Mouse (Mus musculus) lung, adult 18-20 months (tissue): ENCODE measurements around the gene Gm13290.
"Not testable (repeated sequence)": the region's sequence is repeated elsewhere in the genome, so short reads cannot be mapped to it uniquely, and the experiment has no call there.

ENCODE experiments used
- DNase-seq, 2 experiments: peaks; one replicate each; pipeline ENCODE4 v3.0.0; 2022; ENCODE audit warnings: mixed read lengths in 2 of 2

Gene Gm13290

DNA sequence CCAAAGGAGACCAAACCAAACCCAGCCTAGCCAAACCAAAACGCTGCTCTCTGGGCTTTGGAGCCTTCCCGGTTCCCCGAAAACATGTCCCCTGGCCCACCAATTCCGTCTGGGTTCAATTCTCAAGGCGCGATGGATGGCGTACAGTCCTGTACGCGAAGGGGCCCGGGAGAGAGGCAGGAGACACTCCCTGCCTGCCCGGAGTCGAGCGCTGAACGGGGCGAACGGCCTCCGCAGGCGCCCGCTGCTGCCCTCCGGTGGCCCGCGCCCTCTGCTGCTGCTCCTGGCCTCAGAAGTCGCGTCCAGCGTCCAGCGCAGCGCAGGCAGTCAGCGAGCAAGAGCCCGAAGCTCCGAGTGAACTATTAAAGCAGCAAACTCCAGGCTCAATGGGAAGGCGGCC is 8.7 kb downstream of the Gm13290 start:
- peak; percentile 23 to 24 for DNase-seq

DNA sequence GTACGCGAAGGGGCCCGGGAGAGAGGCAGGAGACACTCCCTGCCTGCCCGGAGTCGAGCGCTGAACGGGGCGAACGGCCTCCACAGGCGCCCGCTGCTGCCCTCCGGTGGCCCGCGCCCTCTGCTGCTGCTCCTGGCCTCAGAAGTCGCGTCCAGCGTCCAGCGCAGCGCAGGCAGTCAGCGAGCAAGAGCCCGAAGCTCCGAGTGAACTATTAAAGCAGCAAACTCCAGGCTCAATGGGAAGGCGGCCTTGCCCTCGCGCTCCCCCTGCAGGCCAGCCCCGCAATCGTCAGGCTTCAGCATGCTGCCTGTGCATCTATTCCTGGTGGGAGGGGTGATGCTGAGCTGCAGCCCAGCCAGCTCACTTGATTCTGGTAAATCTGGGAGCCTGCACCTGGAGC is 11.8 kb downstream of the Gm13290 start, which contains the start of gene Gm13276:
Gene Gm13276, plus strand, starts transcription at position 301 of the 400 bp plus-strand sequence.
- not testable (repeated sequence) for DNase-seq

DNA sequence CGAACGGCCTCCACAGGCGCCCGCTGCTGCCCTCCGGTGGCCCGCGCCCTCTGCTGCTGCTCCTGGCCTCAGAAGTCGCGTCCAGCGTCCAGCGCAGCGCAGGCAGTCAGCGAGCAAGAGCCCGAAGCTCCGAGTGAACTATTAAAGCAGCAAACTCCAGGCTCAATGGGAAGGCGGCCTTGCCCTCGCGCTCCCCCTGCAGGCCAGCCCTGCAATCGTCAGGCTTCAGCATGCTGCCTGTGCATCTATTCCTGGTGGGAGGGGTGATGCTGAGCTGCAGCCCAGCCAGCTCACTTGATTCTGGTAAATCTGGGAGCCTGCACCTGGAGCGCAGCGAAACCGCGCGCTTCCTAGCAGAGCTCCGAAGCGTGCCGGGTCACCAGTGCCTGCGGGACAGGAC is 14.8 kb downstream of the Gm13290 start, which contains the start of gene Gm13277:
Gene Gm13277, plus strand, starts transcription at position 231 of the 400 bp plus-strand sequence.
- peak; percentile 78 to 79 for DNase-seq

DNA sequence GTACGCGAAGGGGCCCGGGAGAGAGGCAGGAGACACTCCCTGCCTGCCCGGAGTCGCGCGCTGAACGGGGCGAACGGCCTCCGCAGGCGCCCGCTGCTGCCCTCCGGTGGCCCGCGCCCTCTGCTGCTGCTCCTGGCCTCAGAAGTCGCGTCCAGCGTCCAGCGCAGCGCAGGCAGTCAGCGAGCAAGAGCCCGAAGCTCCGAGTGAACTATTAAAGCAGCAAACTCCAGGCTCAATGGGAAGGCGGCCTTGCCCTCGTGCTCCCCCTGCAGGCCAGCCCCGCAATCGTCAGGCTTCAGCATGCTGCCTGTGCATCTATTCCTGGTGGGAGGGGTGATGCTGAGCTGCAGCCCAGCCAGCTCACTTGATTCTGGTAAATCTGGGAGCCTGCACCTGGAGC is 17.6 kb downstream of the Gm13290 start, which contains the start of gene Gm13278:
Gene Gm13278, plus strand, starts transcription at position 301 of the 400 bp plus-strand sequence.
- not testable (repeated sequence) for DNase-seq

DNA sequence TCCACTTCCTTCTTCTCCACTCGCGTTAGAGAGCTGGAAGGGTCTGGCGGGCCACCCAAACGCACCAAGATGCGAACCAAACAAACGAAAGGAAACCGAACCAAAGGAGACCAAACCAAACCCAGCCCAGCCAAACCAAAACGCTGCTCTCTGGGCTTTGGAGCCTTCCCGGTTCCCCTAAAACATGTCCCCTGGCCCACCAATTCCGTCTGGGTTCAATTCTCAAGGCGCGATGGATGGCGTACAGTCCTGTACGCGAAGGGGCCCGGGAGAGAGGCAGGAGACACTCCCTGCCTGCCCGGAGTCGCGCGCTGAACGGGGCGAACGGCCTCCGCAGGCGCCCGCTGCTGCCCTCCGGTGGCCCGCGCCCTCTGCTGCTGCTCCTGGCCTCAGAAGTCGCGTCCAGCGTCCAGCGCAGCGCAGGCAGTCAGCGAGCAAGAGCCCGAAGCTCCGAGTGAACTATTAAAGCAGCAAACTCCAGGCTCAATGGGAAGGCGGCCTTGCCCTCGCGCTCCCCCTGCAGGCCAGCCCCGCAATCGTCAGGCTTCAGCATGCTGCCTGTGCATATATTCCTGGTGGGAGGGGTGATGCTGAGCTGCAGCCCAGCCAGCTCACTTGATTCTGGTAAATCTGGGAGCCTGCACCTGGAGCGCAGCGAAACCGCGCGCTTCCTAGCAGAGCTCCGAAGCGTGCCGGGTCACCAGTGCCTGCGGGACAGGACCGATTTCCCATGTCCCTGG is 20.5 kb downstream of the Gm13290 start, which contains the start of gene Gm13275:
Gene Gm13275, plus strand, starts transcription at position 552 of the 740 bp plus-strand sequence.
- peak; percentile 60 to 71 for DNase-seq

DNA sequence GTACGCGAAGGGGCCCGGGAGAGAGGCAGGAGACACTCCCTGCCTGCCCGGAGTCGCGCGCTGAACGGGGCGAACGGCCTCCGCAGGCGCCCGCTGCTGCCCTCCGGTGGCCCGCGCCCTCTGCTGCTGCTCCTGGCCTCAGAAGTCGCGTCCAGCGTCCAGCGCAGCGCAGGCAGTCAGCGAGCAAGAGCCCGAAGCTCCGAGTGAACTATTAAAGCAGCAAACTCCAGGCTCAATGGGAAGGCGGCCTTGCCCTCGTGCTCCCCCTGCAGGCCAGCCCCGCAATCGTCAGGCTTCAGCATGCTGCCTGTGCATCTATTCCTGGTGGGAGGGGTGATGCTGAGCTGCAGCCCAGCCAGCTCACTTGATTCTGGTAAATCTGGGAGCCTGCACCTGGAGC is 23.5 kb downstream of the Gm13290 start, which contains the start of gene Gm13279:
Gene Gm13279, plus strand, starts transcription at position 301 of the 400 bp plus-strand sequence.
- not testable (repeated sequence) for DNase-seq

DNA sequence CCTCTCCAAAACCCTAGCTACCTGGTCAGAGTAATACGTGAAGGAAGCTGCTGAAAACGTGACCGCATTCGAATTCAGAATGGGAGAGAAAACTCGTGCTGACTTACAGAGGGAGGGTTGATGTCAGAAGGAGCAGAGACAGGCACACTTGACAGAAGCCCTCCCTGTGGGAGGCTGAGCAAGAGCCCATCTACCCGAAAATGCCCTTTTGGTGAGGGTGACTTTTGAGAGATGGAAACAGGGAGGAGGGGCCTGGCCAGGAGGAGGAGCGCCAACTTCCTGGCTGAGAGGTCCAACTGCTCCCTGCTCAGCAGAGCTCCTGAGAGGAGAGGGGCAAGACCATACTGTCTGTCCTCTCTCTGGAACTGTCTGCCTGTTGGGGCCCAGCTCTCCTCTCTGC is 25.7 kb downstream of the Gm13290 start, which contains the start of gene Gm13285:
Gene Gm13285, plus strand, starts transcription at position 301 of the 400 bp plus-strand sequence.
- not testable (repeated sequence) for DNase-seq

DNA sequence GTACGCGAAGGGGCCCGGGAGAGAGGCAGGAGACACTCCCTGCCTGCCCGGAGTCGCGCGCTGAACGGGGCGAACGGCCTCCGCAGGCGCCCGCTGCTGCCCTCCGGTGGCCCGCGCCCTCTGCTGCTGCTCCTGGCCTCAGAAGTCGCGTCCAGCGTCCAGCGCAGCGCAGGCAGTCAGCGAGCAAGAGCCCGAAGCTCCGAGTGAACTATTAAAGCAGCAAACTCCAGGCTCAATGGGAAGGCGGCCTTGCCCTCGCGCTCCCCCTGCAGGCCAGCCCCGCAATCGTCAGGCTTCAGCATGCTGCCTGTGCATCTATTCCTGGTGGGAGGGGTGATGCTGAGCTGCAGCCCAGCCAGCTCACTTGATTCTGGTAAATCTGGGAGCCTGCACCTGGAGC is 29.3 kb downstream of the Gm13290 start, which contains the start of gene Gm13287:
Gene Gm13287, plus strand, starts transcription at position 301 of the 400 bp plus-strand sequence.
- not testable (repeated sequence) for DNase-seq

DNA sequence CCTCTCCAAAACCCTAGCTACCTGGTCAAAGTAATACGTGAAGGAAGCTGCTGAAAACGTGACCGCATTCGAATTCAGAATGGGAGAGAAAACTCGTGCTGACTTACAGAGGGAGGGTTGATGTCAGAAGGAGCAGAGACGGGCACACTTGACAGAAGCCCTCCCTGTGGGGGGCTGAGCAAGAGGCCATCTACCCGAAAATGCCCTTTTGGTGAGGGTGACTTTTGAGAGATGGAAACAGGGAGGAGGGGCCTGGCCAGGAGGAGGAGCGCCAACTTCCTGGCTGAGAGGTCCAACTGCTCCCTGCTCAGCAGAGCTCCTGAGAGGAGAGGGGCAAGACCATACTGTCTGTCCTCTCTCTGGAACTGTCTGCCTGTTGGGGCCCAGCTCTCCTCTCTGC is 31.6 kb downstream of the Gm13290 start, which contains the start of gene Gm13288:
Gene Gm13288, plus strand, starts transcription at position 301 of the 400 bp plus-strand sequence.
- not testable (repeated sequence) for DNase-seq

DNA sequence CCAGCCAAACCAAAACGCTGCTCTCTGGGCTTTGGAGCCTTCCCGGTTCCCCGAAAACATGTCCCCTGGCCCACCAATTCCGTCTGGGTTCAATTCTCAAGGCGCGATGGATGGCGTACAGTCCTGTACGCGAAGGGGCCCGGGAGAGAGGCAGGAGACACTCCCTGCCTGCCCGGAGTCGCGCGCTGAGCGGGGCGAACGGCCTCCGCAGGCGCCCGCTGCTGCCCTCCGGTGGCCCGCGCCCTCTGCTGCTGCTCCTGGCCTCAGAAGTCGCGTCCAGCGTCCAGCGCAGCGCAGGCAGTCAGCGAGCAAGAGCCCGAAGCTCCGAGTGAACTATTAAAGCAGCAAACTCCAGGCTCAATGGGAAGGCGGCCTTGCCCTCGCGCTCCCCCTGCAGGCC is 32.1 kb downstream of the Gm13290 start:
- peak; percentile 22 to 40 for DNase-seq

DNA sequence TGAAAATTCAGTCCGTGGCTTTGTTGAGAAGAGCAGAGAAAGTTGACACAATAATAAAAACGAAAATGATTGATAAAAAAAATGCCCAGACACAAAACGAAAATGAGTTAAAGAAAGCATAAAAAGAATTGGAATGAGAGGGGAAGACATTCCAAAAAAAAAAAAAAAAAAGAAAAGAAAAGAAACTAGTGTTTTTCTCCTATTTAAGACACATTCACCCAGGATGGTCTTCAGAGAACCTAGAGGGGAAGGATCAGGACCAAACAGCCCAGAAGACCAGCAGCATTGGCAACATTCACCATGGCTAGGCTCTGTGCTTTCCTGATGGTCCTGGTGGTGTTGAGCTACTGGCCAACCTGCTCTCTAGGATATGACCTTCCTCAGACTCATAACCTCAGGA is 42.3 kb downstream of the Gm13290 start, which contains the start of gene Ifna7:
Gene Ifna7, plus strand, starts transcription at position 301 of the 400 bp plus-strand sequence.
- no peak for DNase-seq

DNA sequence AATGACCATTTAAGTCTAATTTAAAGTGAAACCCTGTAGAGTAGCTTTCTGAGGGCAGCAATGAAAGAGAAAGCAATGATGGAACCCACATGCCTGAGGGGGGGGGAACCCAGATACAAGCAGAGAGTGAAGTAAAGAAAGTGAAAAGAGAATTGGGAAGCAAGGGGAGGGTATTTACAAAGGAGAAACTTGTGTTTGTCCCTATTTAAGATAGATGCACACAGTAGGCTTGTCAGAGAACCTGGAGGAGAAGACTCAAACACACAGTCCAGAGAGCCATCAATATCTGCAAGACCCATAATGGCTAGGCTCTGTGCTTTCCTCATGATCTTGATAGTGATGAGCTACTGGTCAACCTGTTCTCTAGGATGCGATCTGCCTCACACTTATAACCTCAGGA is 46.0 kb downstream of the Gm13290 start, which contains the start of gene Ifna11:
Gene Ifna11, plus strand, starts transcription at position 301 of the 400 bp plus-strand sequence.
- no peak for DNase-seq

DNA sequence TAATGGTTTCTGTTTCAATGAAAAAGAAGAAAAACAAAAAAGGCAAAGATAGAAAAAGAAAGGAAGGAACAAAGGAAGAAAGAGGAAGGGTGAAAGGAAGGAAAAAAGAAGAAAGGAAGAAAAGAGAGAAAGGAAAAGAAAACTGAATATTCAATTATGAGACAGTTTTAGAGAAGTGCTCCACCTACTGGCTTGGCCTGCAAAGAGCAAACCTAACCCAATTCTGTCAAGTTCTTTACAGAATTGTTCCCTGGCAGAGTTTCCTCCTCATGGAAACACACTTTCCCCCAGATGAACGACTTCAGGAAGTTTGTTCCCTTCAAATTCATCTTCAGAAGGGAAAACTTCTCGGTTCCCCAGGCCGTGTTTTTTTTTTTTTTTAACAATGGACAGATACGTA is 49.4 kb downstream of the Gm13290 start:
- DNase-seq = no peak
